In the genomic region with DNA sequence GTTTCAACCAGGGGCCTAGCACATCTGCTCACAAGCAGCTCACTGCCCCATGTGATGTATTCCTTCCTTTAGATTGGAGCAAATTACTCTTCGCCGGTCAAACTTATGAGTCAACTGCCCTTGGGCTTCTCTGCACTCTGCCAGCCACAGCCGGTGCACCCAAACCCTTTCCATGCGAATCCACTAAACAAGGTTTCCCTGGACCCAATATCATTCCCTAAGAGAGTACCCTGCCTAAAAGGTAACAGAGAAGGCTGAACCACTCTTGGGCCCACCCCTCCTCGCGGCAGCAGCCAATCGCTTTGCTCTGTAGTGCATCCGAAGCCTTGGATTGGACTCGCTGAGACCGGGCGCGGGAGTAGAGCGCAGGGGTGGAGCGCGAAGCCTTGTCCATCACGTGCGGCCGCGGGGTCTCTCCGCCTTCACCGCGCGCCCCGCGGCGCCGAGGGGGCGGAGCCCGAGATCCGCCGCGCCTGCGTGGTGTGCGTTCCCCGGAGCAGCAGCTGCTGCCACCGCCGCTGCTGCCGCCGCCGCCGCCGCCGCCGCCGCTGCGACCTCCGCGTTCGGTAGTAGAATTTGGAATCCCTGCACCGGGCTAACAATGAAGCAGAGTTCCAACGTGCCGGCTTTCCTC, we compare ENCODE assay signal across 8 mouse cellular contexts. TPM values are rescaled to one million over a fixed set of nuclear protein-coding genes. Genes with fewer than 3 reads are reported as not detected.
DNase-seq lines count a peak whose midpoint lies in the region; ATAC-seq lines count a peak whose summit lies in the region.

Gene Hsf2 (plus strand): TSS at position 478 of the 634 bp plus-strand sequence.

- H3K27me3 ChIP-seq in heart, embryonic 14.5 days (ENCODE audit: control insufficient read depth, insufficient read depth, low read length) = no peaks in the 10 kb centered on the region
- no peaks in the 10 kb centered on the region for H3K27me3 ChIP-seq in liver, embryonic 13.5 days
- H3K27me3 ChIP-seq in stomach, embryonic 16.5 days (ENCODE audit: control insufficient read depth, insufficient read depth, low read length) = no peaks in the 10 kb centered on the region

- H3K4me2 ChIP-seq in heart, embryonic 14.5 days (ENCODE audit: low read length) = peak within 1 kb of the TSS; percentile 70
- H3K4me2 ChIP-seq in liver, embryonic 13.5 days = peak within 1 kb of the TSS; percentile 90
- H3K4me2 ChIP-seq in stomach, embryonic 16.5 days (ENCODE audit: low read depth, low read length) = peak within 1 kb of the TSS; percentile 80

- peak within 1 kb of the TSS; percentile 91 to 97 for H3K4me3 ChIP-seq in heart, embryonic 14.5 days (ENCODE audit: control insufficient read depth in 1 of 2, insufficient read depth in 1 of 2, low read depth in 1 of 2, low read length in 2 of 2)
- H3K4me3 ChIP-seq in liver, embryonic 13.5 days (replicated peaks) = peak within 1 kb of the TSS; percentile 79
- H3K4me3 ChIP-seq in stomach, embryonic 16.5 days (replicated peaks; ENCODE audit: low read length) = peak within 1 kb of the TSS; percentile 93

- no peaks in the 10 kb centered on the region for H3K9me3 ChIP-seq in heart, embryonic 14.5 days (ENCODE audit: control insufficient read depth, low read length)
- no peaks in the 10 kb centered on the region for H3K9me3 ChIP-seq in liver, embryonic 13.5 days (replicated peaks)
- H3K9me3 ChIP-seq in stomach, embryonic 16.5 days (replicated peaks; ENCODE audit: control insufficient read depth, low read length) = no peaks in the 10 kb centered on the region

- H3K27ac ChIP-seq in heart, embryonic 14.5 days (replicated peaks in 1 of 2; ENCODE audit: control insufficient read depth in 1 of 2, insufficient read depth in 1 of 2, low read depth in 2 of 2, low read length in 2 of 2) = peak within 1 kb of the TSS; percentile 94 to 96
- peak within 1 kb of the TSS; percentile 80 for H3K27ac ChIP-seq in liver, embryonic 13.5 days
- peak within 1 kb of the TSS; percentile 95 for H3K27ac ChIP-seq in stomach, embryonic 16.5 days (ENCODE audit: low read length)

- no peaks in the 10 kb centered on the region for H3K36me3 ChIP-seq in heart, embryonic 14.5 days (ENCODE audit: control insufficient read depth, insufficient read depth, low read length)
- H3K36me3 ChIP-seq in liver, embryonic 13.5 days = no peaks in the 10 kb centered on the region
- H3K36me3 ChIP-seq in stomach, embryonic 16.5 days (ENCODE audit: control insufficient read depth, insufficient read depth, low read length) = no peaks in the 10 kb centered on the region

- under 1% methylated on average over 50 of the region's 52 CpGs for WGBS in heart, embryonic 14.5 days
- WGBS in liver, embryonic 13.5 days (ENCODE audit: insufficient replicate concordance) = under 1% methylated on average over 52 of the region's 52 CpGs
- 2% methylated on average over 47 of the region's 52 CpGs for WGBS in stomach, embryonic 16.5 days

- peak; percentile 69 for DNase-seq in c-Kit-negative CD71-positive TER-119-positive erythroid progenitor cells, embryonic 14.5 days (ENCODE audit: low read depth, low spot score)
- peak; percentile 91 for DNase-seq in fibroblast of lung, adult 2 months (ENCODE audit: low read depth)
- DNase-seq in kidney, postnatal 14 days = peak; percentile 97
- peak; percentile 90 for DNase-seq in liver, embryonic 13.5 days
- DNase-seq in neural tube, embryonic 10.5 days (ENCODE audit: extremely low spot score, low spot score) = peak; percentile 93

- peak; percentile 96 for ATAC-seq in CD4-positive, CD25-positive, alpha-beta regulatory T cell, adult 4 months
- ATAC-seq in heart, embryonic 14.5 days (ENCODE audit: insufficient number of reproducible peaks, insufficient read depth, low FRiP score, low read depth) = peak; percentile 100
- peak; percentile 99 for ATAC-seq in liver, embryonic 13.5 days (ENCODE audit: low read depth)
- ATAC-seq in stomach, embryonic 16.5 days (ENCODE audit: insufficient read depth, low FRiP score) = peak; percentile 100

- H3K4me1 ChIP-seq in heart, embryonic 14.5 days (ENCODE audit: control insufficient read depth in 2 of 2, insufficient read depth in 2 of 2, low read length in 2 of 2) = peaks cover 0 to 6% of the 10 kb centered on the region in 2 experiments; a peak in 1 of 4 replicates
- H3K4me1 ChIP-seq in liver, embryonic 13.5 days (replicated peaks) = peaks cover 13% of the 10 kb centered on the region
- H3K4me1 ChIP-seq in stomach, embryonic 16.5 days (ENCODE audit: control insufficient read depth, insufficient read depth, low read length) = peaks cover 3% of the 10 kb centered on the region; the same call in 1 of the 2 replicates

- peak within 1 kb of the TSS; percentile 98 for H3K9ac ChIP-seq in heart, embryonic 14.5 days (ENCODE audit: low read length)
- H3K9ac ChIP-seq in liver, embryonic 13.5 days = peak within 1 kb of the TSS; percentile 85
- peak within 1 kb of the TSS; percentile 95 for H3K9ac ChIP-seq in stomach, embryonic 16.5 days (ENCODE audit: low read length)

RNA-seq across cellular contexts. Expression of gene Hsf2, which starts in this region (rescaled TPM):
- 10 to 100 TPM; 14.7 to 15.0 TPM for polyA plus RNA-seq in CD4-positive, CD25-positive, alpha-beta regulatory T cell, adult 4 months (2017; shearing (Covaris generic))
- polyA plus RNA-seq in heart, embryonic 14.5 days (2014; fragmentation: Nextera tagmentation; extraction: Ambion mirVana) = 27.4 and 28.2 TPM in 2 replicates
- 9.4 and 12.2 TPM in 2 replicates for polyA plus RNA-seq in liver, embryonic 13.5 days (2015; fragmentation: Nextera tagmentation; extraction: Ambion mirVana)
- polyA plus RNA-seq in stomach, embryonic 16.5 days (2015; fragmentation: Nextera tagmentation; extraction: Ambion mirVana) = 21.3 and 21.8 TPM in 2 replicates

Comparison
In these comparisons a context has a peak if more than half of its experiments do, and no peak if none do; other contexts are left out.
1. Peak in every context shown above with its lines: DNase-seq, ATAC-seq, H3K4me3 ChIP-seq and H3K27ac ChIP-seq.